Mouse (Mus musculus): ENCODE measurements around the gene Cnga1. TPM values are rescaled to one million over a fixed set of nuclear protein-coding genes. Genes with fewer than 3 reads are reported as not detected.
"Not testable (repeated sequence)": the region's sequence is repeated elsewhere in the genome, so short reads cannot be mapped to it uniquely, and the experiment has no call there.

Gene Cnga1
- polyA plus RNA-seq, 1 experiment from 2014 or later: not detected

DNA sequence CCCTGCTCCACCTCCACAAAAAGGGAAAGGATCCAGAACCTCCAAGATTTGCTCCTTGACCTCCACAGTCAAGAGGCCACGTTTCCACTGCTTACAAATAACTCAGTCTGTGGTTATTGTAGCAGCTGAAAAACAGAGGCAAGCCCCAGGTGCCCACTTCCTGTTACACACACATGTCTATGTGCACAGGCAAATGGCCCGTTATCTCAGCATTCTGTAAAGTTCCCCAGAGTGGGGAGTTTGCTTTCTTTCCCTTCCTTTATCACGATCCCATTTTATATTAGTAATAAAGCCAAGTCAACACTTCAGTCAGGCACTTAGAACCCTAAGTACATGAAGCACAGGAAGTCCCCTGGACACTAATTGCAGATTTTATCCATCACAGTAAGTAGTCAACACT, 8.0 kb downstream of the Cnga1 start:
- WGBS: 44% methylated on average over 3 of the region's 3 CpGs
- no peak overlapping the region for H3K27ac ChIP-seq
- H3K9me3 ChIP-seq: no peaks in the 10 kb centered on the region
- no peaks in the 10 kb centered on the region for H3K4me1 ChIP-seq
- H3K4me3 ChIP-seq (replicated peaks): no peak overlapping the region
- no peak for ATAC-seq (ENCODE audit: insufficient read depth, low FRiP score, low read depth)
- H3K36me3 ChIP-seq: no peaks in the 10 kb centered on the region
- no peak overlapping the region for H3K9ac ChIP-seq
- no peak overlapping the region for H3K4me2 ChIP-seq
- H3K27me3 ChIP-seq (replicated peaks): no peaks in the 10 kb centered on the region

DNA sequence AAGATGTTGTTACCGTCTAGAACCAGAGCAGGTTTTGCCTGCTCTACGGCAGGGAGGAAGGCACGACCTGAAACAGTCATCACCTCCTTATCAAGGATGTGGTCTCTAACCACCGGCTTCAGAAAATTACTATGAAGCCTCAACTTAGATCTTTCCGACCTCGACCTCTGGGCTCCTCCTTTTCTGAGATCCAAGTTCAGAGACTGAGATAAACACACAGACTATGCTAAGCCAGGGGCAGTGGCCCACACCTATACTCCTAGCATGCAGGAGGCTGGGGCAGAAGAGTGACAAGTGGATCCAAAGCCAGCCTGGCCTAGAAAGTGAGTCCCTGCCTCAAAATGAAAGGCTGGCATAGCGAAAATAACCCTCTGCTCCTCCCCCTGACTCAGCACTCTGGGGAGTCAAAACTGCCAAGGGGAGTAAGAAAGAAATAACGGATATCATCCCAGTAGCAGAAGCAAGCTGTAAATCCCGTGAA, 9.2 kb downstream of the Cnga1 start:
- Histone ChIP-seq H3K4me2 (no peak overlapping the region), H3K4me3 (replicated peaks) (no peak overlapping the region), H3K9me3 (no peaks in the 10 kb centered on the region), H3K4me1 (no peaks in the 10 kb centered on the region), H3K27me3 (replicated peaks) (no peaks in the 10 kb centered on the region), H3K9ac (no peak overlapping the region), H3K27ac (no peak overlapping the region), H3K36me3 (no peaks in the 10 kb centered on the region)
- WGBS: 73% methylated on average over 9 of the region's 9 CpGs
- ATAC-seq (ENCODE audit: insufficient read depth, low FRiP score, low read depth): no peak

DNA sequence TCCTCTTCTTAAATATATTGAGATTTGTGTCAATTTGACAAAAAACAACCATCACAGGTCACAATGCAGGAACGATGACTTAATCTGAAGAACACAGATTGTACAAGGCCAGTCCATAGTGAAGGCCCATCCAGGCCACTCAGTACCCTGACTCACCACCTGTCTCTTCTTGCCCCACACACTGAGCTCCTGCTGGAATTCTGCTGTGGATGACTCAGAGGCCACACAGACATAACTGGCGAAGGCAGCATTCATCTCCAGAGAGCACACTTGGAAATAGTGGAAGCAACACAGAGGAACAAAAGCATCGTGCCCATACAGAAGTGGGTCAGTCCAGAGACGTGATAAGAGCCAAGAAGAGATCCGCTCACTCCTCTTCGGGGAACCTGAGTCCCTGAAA, 14.0 kb downstream of the Cnga1 start:
- Histone ChIP-seq H3K27ac (no peak overlapping the region), H3K36me3 (no peaks in the 10 kb centered on the region), H3K9ac (no peak overlapping the region), H3K27me3 (replicated peaks) (no peaks in the 10 kb centered on the region), H3K9me3 (no peaks in the 10 kb centered on the region), H3K4me1 (no peaks in the 10 kb centered on the region), H3K4me2 (no peak overlapping the region), H3K4me3 (replicated peaks) (no peak overlapping the region)
- no peak for ATAC-seq (ENCODE audit: insufficient read depth, low FRiP score, low read depth)
- 87% methylated on average over 6 of the region's 6 CpGs for WGBS

DNA sequence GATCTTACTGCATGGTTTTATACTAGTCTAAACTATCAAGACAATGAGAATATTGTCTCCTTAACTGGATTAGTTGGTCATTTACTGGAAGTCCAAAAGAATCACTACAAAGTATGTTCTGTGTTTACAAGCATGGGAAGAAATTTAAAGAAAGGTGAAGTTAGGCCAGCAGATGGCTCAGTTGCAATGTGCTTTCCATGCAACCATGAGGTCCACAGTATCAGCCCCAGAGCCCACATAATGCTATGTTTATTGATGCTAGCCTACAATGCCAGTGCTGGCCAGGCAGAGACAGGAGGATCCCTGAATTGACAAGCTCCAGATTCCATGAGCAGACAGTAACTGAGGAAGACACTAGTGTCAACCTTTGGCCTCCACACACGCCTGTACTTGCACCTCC, 23.1 kb downstream of the Cnga1 start:
- H3K27me3 ChIP-seq (replicated peaks): no peaks in the 10 kb centered on the region
- no peak overlapping the region for H3K4me2 ChIP-seq
- 87% methylated on average over 1 of the region's 1 CpGs for whole genome bisulfite sequencing
- no peak overlapping the region for H3K4me3 ChIP-seq (replicated peaks)
- H3K9me3 ChIP-seq: no peaks in the 10 kb centered on the region
- no peaks in the 10 kb centered on the region for H3K4me1 ChIP-seq
- H3K36me3 ChIP-seq: no peaks in the 10 kb centered on the region
- no peak overlapping the region for H3K27ac ChIP-seq
- ATAC-seq (ENCODE audit: insufficient read depth, low FRiP score, low read depth): no peak
- H3K9ac ChIP-seq: no peak overlapping the region

DNA sequence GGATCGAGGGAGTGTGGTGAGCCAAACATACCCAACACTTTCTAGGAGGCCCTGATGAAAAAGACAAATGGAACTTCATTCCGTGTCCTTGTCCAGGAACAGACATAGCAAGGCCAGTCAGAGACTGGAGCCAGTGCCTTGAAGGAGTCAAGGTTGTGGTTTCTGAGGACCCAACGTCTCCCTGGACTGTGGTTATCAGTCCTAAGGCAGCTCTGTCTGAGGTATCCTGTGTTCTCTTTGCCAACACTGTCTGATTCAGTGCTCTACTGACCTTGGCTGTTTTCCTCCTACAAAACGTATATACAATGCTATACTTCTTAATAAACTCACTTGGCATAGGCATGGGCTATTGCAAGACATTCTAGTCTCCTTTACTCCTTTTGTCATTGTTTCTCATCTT, 26.7 kb downstream of the Cnga1 start:
- Histone ChIP-seq H3K4me3 (replicated peaks) (no peak overlapping the region), H3K4me1 (no peaks in the 10 kb centered on the region), H3K9ac (no peak overlapping the region), H3K27ac (no peak overlapping the region), H3K4me2 (no peak overlapping the region), H3K36me3 (no peaks in the 10 kb centered on the region), H3K27me3 (replicated peaks) (no peaks in the 10 kb centered on the region), H3K9me3 (no peaks in the 10 kb centered on the region)
- ATAC-seq (ENCODE audit: insufficient read depth, low FRiP score, low read depth): no peak
- WGBS: 75% methylated on average over 4 of the region's 4 CpGs

DNA sequence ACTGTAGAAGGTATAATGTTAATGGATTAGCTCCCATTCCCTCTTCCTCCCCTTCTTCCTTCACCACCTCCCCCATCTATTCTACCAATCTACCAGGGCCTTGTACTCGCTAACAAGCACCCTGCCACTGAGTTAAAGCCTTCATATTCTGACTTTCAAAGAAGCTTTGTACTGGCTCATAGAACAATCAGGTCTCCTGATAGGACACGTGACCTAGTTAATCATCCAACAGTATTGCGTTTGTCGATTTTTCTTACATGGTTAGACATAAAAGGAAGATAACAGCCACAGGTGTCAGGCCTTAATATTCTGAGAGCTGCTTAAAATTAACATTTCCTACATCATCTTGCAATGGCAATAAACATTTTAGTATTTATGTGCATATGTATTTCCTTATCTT, 40.9 kb downstream of the Cnga1 start:
- H3K4me3 ChIP-seq (replicated peaks): no peak overlapping the region
- H3K27me3 ChIP-seq (replicated peaks): no peaks in the 10 kb centered on the region
- H3K9ac ChIP-seq: no peak overlapping the region
- no peak overlapping the region for H3K27ac ChIP-seq
- no peak overlapping the region for H3K4me2 ChIP-seq
- H3K4me1 ChIP-seq: no peaks in the 10 kb centered on the region
- 80% methylated on average over 4 of the region's 4 CpGs for WGBS
- no peaks in the 10 kb centered on the region for H3K36me3 ChIP-seq
- no peaks in the 10 kb centered on the region for H3K9me3 ChIP-seq
- no peak for ATAC-seq (ENCODE audit: insufficient read depth, low FRiP score, low read depth)

DNA sequence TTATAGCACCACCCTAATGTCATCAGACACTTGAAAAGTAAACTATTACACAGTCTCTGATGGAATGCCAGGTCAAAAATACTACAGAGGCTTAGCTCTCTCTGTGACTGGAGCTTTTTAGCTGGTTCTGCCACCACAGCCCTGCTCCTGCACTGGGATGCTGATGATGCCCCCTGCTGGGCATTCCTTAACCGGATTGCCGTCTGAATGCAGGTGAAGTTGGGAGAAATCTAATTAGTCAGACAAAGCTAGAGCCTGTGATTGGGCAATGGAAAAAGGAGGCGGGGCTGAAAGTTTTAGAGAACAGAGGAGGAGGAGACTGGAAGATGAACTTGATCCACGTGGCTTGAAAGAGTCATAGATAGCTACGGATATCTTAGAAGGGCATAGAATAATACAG, 43.1 kb downstream of the Cnga1 start:
- H3K4me1 ChIP-seq: no peaks in the 10 kb centered on the region
- H3K9me3 ChIP-seq: no peaks in the 10 kb centered on the region
- WGBS: 16% methylated on average over 5 of the region's 5 CpGs
- no peaks in the 10 kb centered on the region for H3K36me3 ChIP-seq
- no peak overlapping the region for H3K4me3 ChIP-seq (replicated peaks)
- 0 out of 2 replicates have a peak, but pooled peaks have one; percentile 31 for ATAC-seq (ENCODE audit: insufficient read depth, low FRiP score, low read depth)
- no peak overlapping the region for H3K4me2 ChIP-seq
- no peaks in the 10 kb centered on the region for H3K27me3 ChIP-seq (replicated peaks)
- H3K9ac ChIP-seq: no peak overlapping the region
- H3K27ac ChIP-seq: no peak overlapping the region

DNA sequence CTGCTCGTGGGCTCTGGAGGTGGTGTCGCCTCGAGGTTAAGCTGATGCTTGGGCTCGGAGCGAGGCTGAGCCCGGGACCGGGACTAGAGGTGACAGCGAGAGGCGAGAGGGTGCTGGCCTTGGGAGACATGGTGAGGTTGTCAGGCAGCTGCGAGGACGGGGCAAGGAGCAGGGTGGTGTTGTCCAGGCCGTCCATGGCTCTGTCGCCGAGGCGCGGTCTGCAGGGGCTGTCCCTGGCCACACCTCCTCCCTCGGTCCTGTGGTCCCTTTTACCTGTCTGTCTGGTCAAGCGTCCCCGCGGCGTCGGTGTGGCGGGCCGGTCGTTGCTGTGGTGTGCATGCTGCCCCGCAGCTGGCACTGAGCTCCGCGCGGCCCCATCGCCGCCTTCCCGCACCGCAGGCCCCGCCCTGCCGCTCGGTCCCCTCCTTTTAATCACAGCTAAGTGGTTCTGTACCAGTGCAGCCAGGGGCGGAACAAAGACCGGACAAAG, 56.8 kb downstream of the Cnga1 start, which contains the start of gene Gm5868:
Gene Gm5868, minus strand, starts transcription at position 360 of the 490 bp plus-strand sequence.
- Histone ChIP-seq H3K4me1 (peaks cover 7% of the 10 kb centered on the region; the same call in 1 of the 2 replicates), H3K4me3 (replicated peaks) (peak within 1 kb of the TSS; percentile 37), H3K27ac (no peak within 1 kb of the TSS), H3K4me2 (peak within 1 kb of the TSS; percentile 76), H3K36me3 (no peaks in the 10 kb centered on the region), H3K9me3 (no peaks in the 10 kb centered on the region), H3K27me3 (replicated peaks) (peaks cover 13% of the 10 kb centered on the region), H3K9ac (no peak within 1 kb of the TSS)
- WGBS: 3% methylated on average over 32 of the region's 38 CpGs
- ATAC-seq (ENCODE audit: insufficient read depth, low FRiP score, low read depth): no peak

DNA sequence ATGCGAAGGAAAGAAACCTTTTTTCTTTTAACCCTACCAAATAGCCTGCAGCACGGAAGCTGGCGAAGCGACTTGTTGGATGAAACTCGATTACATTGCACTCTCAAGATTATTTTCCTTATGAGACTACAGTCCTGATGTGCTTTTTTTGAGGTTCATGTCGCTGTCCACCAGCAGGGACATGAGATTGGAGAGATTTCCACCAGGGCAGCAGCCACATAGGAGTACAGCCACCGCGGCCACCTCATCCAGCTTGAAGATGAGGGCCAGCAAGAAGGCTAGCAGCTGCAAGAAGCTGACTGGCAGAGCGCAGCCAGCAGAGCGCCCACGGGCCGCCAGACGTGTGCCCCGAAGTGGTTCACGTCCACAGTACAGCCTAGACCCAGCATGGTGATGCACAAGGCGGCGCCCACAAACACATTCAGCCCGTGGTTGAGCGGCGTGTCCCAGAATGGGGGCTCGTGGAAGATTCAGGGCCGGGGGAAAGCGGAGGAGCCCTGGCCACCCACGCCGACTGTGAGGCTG, 57.3 kb downstream of the Cnga1 start:
- not testable (repeated sequence) for H3K9ac ChIP-seq; H3K36me3 ChIP-seq; H3K9me3 ChIP-seq; ATAC-seq (ENCODE audit: insufficient read depth, low FRiP score, low read depth); H3K4me1 ChIP-seq; H3K27ac ChIP-seq
- 39% methylated on average over 25 of the region's 25 CpGs for WGBS
- Histone ChIP-seq H3K4me3 (replicated peaks) (peak overlapping the region; percentile 37), H3K4me2 (peak overlapping the region; percentile 76), H3K27me3 (replicated peaks) (peaks cover 13% of the 10 kb centered on the region)

DNA sequence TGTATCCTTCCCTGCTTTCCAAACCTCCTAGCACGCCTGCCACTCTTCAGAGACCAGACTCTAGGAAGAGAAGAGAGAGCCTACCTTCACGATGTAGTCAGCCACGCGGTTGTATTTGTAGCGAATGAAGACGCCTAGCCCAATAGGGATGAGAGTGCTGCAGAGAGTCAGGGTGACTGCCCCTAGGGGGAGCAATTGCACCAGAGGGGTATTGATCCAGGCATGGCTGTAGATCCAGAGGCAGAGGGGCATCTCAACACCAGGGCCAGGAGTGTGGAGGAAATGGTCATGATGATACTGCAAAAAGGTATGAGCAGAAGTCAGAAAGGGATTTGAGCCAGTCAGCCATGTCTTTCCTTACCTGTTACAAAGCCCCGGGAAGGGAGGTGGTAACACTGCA, 58.0 kb downstream of the Cnga1 start:
- not testable (repeated sequence) for H3K36me3 ChIP-seq; H3K9ac ChIP-seq; ATAC-seq (ENCODE audit: insufficient read depth, low FRiP score, low read depth); H3K27ac ChIP-seq; H3K9me3 ChIP-seq; H3K4me2 ChIP-seq; H3K4me3 ChIP-seq (replicated peaks); H3K4me1 ChIP-seq
- WGBS: 40% methylated on average over 7 of the region's 7 CpGs
- peaks cover 14% of the 10 kb centered on the region for H3K27me3 ChIP-seq (replicated peaks)

DNA sequence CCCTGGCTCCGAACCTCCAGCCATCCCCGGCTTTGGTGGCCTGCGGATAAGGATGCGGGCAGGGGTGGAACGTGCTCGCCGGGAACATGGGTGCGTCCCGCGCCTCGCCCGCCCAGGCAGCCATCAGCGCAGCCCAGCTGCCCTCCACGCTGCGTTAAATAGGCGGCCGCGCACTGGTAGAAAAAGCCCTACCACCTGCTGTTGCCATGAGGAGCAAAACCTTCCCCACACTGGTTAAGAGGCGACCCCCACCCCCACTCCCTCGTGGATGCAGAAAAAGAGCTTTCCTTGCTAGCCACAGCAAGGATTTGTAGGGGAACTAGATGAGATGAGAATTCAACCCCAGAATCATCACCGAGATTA, 63.1 kb downstream of the Cnga1 start, which contains the start of gene Zar1:
Gene Zar1, minus strand, starts transcription at position 285 of the 363 bp plus-strand sequence.
- peak within 1 kb of the TSS; percentile 84 for H3K4me2 ChIP-seq
- H3K27ac ChIP-seq, H3K9me3 ChIP-seq, H3K4me1 ChIP-seq, H3K36me3 ChIP-seq: not testable (repeated sequence)
- 8% methylated on average over 20 of the region's 21 CpGs for WGBS
- H3K9ac ChIP-seq: 0 out of 2 replicates have a peak within 1 kb of the TSS, but pooled peaks have one; percentile 12
- peaks cover 10% of the 10 kb centered on the region for H3K27me3 ChIP-seq (replicated peaks)
- peak; percentile 50; the same call in 1 of the 2 replicates for ATAC-seq (ENCODE audit: insufficient read depth, low FRiP score, low read depth)
- peak within 1 kb of the TSS; percentile 42 for H3K4me3 ChIP-seq (replicated peaks)

DNA sequence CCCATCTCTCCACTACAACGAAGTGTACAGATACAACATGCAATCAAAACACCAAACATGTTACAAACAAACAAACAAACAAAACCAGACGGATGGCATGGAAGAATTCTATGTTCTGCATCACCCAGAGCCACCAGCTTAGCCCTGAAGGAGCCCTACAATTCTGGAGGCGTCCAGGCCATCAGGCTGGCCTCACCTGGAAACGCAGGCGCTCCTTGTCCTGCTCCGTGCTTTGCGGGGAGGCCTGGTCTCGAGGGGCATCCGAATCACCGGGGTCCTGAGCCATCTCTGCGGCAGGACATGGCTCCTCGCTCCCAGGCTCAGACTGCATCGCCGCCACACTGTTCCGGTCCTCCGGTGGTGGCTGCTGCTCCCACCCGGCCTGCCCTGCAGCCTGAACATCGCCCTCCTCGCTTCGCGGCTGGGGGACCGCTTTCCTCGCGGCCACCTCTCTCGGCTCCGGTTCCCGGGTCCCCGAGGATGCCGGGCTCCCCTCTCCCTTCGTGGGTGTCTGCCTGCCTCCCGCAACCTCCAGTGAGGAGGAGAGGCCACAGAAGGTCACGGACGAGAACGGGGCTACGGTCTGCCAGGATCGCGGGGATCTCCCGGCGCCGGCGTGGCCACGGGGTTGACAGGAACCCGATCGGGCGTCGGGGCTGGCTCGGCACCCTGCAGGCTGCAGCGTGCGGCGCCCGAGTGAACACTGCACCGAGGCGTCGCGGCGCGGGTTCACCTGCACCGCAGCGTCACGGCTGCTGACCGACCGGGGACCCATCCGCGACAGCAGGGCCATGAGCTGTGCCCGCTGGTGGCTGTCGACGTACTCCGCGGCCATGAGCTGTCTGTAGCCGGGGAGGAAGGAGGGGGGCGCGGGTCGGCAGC, 63.7 kb downstream of the Cnga1 start:
- H3K27ac ChIP-seq, H3K4me1 ChIP-seq, H3K9me3 ChIP-seq, H3K36me3 ChIP-seq: not testable (repeated sequence)
- 6% methylated on average over 56 of the region's 73 CpGs for WGBS
- Histone ChIP-seq H3K9ac (0 out of 2 replicates have a peak overlapping the region, but pooled peaks have one; percentile 12), H3K4me2 (peak overlapping the region; percentile 84), H3K4me3 (replicated peaks) (peak overlapping the region; percentile 42), H3K27me3 (replicated peaks) (peaks cover 10% of the 10 kb centered on the region)
- ATAC-seq (ENCODE audit: insufficient read depth, low FRiP score, low read depth): peak; percentile 60; the same call in 1 of the 2 replicates
